Mouse (Mus musculus) A20 (cell line): ENCODE measurements at regions not wholly inside any gene's neighbourhood (a gene's known extent, or its start where the extent isn't known, plus 50 kb on each side); places are given as distances from the start of the nearest gene placed in this dataset.

Experiments used
- DNase-seq: peaks from one replicate; pipeline ENCODE4 v3.0.0-alpha.2; 2011; ENCODE audit warnings: low read depth, low spot score

DNA sequence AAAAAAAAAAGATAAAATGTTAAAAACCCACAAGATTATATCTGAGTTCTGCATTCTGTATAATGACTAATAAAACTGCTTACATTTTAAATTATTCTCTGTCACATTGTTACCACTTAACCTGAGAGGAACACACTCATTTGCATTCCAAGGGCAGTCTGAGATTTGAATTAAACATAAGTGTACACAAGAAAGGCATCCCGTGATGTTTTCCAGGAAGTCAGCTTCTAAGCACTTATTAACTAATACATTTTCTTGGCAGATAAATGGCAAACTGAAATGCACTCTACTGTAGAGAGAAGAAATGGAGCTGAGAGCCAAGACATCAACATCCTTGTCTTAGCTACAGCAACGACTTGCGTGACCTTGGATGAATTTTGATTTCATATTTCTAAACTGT, 516.5 kb downstream of the Cdh9 start:
- DNase-seq: no peak

DNA sequence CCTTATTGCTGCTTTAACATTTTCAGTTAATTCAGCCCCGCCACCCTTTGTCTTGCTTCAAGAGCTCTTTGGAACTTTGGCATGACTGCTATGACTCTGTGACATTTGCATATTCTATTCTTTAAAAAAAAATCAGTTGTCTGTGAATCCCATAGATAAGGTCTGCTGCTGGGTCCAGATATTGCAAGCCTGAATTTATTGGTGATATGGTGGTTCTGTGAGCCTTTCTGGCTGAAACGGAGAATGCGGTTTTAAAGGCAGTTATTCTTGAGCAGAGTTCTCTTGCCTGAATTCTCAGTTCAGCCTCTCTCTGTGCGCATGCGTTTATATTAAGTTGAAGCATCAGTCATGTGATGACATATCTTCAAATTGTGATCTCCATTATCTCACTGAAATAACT, 560.7 kb downstream of the Cdh9 start:
- no peak for DNase-seq
